Mouse (Mus musculus): ENCODE measurements around the gene Dvl3. TPM values are rescaled to one million over a fixed set of nuclear protein-coding genes. Genes with fewer than 3 reads are reported as not detected.
A peak's percentile ranks its signal among the peaks of the same experiment; 100 is the strongest.
"Not testable (repeated sequence)": the region's sequence is repeated elsewhere in the genome, so short reads cannot be mapped to it uniquely, and the experiment has no call there.

Dvl3 gene
- total and polyA plus RNA-seq, 2 experiments from 2014 or later = 11.4 to 36.9 TPM

DNA sequence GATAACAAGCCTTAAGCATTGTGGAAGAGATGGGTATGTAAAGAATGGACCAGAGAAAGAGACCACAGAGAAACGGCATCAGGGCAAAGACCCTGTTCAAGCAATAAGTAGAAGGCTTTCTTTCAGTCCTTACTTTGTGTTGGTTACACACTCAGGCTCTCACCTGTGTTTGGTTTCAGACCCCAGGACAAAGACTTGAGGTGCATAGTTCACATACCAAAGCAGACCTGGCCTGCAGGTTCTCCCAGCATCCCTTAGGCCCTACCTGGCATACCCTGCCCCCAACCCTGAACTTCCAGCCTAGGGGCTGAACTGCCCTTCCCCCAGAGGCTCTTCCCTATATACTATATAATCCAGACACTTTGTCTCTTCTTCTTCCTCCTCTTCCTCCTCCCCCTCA is 41.4 kb upstream of the Dvl3 start:
- DNase-seq (ENCODE audit: low spot score) (no peak), ATAC-seq (ENCODE audit: insufficient read depth, low read depth) (no peak)
- H3K4me3 ChIP-seq (ENCODE audit: low read depth, low read length) = no peak overlapping the region
- H3K4me2 ChIP-seq (ENCODE audit: low read depth, low read length) = no peak overlapping the region
- H3K36me3 ChIP-seq (replicated peaks; ENCODE audit: control insufficient read depth, insufficient read depth, low read length) = no peaks in the 10 kb centered on the region
- 100% methylated on average over 1 of the region's 1 CpGs for WGBS
- H3K9ac ChIP-seq (replicated peaks; ENCODE audit: low read depth, low read length) = no peak overlapping the region
- no peak for TF ChIP-seq EP300 (IDR thresholded peaks at IDR 0.05; ENCODE audit: low read depth)
- TF ChIP-seq CTCF (IDR thresholded peaks at IDR 0.05; ENCODE audit: low read depth) = no peak
- 0 out of 2 replicates have a peak, but pooled peaks cover 3% of the 10 kb centered on the region for H3K4me1 ChIP-seq (ENCODE audit: control insufficient read depth, insufficient read depth)
- H3K27me3 ChIP-seq (ENCODE audit: control insufficient read depth, insufficient read depth, low read length) = no peaks in the 10 kb centered on the region
- no peaks in the 10 kb centered on the region for H3K9me3 ChIP-seq (replicated peaks; ENCODE audit: control insufficient read depth, low read length)
- H3K27ac ChIP-seq (ENCODE audit: low read depth) = no peak overlapping the region

DNA sequence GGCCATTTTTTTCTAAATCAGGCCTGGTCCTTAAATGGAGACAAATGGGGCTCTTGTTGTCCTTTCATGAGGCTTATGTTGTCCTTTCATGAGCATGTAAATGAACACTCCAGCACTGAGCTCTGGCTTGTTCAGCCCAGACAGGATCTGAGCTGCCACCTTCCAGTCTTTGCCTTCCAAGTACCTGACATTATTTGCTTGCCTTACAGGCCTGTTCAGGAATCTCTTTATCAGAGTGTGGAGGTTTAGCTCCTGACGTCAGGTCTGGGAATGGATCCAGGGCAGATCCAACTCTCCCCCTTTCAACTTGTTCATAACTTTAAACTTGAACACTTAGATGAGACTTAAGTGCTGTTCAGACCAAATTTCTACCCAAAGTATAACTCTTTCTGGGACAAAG is 39.9 kb upstream of the Dvl3 start:
- WGBS = 8% methylated on average over 1 of the region's 1 CpGs
- Histone ChIP-seq H3K4me3 (ENCODE audit: low read depth, low read length) (no peak overlapping the region), H3K27me3 (ENCODE audit: control insufficient read depth, insufficient read depth, low read length) (no peaks in the 10 kb centered on the region), H3K9ac (replicated peaks; ENCODE audit: low read depth, low read length) (no peak overlapping the region), H3K27ac (ENCODE audit: low read depth) (peak overlapping the region; percentile 90), H3K4me2 (ENCODE audit: low read depth, low read length) (no peak overlapping the region), H3K9me3 (replicated peaks; ENCODE audit: control insufficient read depth, low read length) (no peaks in the 10 kb centered on the region), H3K36me3 (replicated peaks; ENCODE audit: control insufficient read depth, insufficient read depth, low read length) (no peaks in the 10 kb centered on the region), H3K4me1 (ENCODE audit: control insufficient read depth, insufficient read depth) (0 out of 2 replicates have a peak, but pooled peaks cover 3% of the 10 kb centered on the region)
- ATAC-seq (ENCODE audit: insufficient read depth, low read depth) (peak; percentile 95), DNase-seq (ENCODE audit: low spot score) (peak; percentile 81)
- TF ChIP-seq CTCF (IDR thresholded peaks at IDR 0.05; ENCODE audit: low read depth) = no peak
- TF ChIP-seq EP300 (IDR thresholded peaks at IDR 0.05; ENCODE audit: low read depth) = no peak; the same call in 1 of the 2 replicates

DNA sequence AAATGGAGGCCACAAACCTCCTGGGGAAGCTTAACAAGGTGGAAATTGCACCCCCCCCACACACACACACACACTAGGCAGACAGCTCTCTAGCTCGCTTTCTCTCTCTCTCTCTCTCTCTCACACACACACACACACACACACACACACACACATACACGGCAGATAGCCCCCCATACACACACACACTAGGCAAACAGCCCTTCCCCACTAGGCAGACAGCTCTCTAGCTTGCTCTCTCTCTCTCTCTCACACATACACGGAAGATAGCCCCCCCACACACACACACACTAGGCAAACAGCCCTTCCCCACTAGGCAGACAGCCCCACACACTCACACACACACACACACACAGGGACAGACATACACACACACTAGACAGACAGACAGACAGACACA is 39.5 kb upstream of the Dvl3 start:
- Histone ChIP-seq H3K27me3 (ENCODE audit: control insufficient read depth, insufficient read depth, low read length) (no peaks in the 10 kb centered on the region), H3K4me3 (ENCODE audit: low read depth, low read length) (no peak overlapping the region), H3K9ac (replicated peaks; ENCODE audit: low read depth, low read length) (no peak overlapping the region), H3K4me1 (ENCODE audit: control insufficient read depth, insufficient read depth) (0 out of 2 replicates have a peak, but pooled peaks cover 3% of the 10 kb centered on the region), H3K4me2 (ENCODE audit: low read depth, low read length) (no peak overlapping the region), H3K27ac (ENCODE audit: low read depth) (peak overlapping the region; percentile 90), H3K9me3 (replicated peaks; ENCODE audit: control insufficient read depth, low read length) (no peaks in the 10 kb centered on the region), H3K36me3 (replicated peaks; ENCODE audit: control insufficient read depth, insufficient read depth, low read length) (no peaks in the 10 kb centered on the region)
- WGBS = 18% methylated on average over 3 of the region's 3 CpGs
- TF ChIP-seq EP300 (IDR thresholded peaks at IDR 0.05; ENCODE audit: low read depth) (no peak), CTCF (IDR thresholded peaks at IDR 0.05; ENCODE audit: low read depth) (no peak)
- no peak for DNase-seq (ENCODE audit: low spot score)
- peak; percentile 65 for ATAC-seq (ENCODE audit: insufficient read depth, low read depth)

DNA sequence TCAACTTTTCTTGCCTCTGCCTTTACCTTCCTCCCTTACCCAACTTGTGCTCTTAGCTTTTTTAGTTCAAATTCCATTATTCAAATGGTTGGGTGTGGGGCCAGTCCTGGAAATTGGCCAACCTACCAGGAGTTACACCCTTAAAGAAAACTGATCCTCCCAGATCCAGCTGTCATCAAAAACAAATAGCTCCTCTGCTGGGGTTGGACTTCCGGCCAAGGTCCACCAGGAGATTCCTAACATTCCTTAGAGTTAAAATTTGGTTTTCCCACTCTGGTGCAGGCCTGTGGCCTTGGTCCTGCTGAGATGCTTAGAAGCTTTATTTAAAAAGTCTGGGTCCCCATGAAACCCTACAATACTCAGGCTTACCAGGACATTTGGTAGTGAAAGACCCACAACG is 38.3 kb upstream of the Dvl3 start:
- WGBS = 54% methylated on average over 2 of the region's 2 CpGs
- no peaks in the 10 kb centered on the region for H3K27me3 ChIP-seq (ENCODE audit: control insufficient read depth, insufficient read depth, low read length)
- H3K36me3 ChIP-seq (replicated peaks; ENCODE audit: control insufficient read depth, insufficient read depth, low read length) = no peaks in the 10 kb centered on the region
- no peak for TF ChIP-seq CTCF (IDR thresholded peaks at IDR 0.05; ENCODE audit: low read depth)
- no peak for TF ChIP-seq EP300 (IDR thresholded peaks at IDR 0.05; ENCODE audit: low read depth)
- no peak overlapping the region for H3K4me3 ChIP-seq (ENCODE audit: low read depth, low read length)
- no peak overlapping the region for H3K9ac ChIP-seq (replicated peaks; ENCODE audit: low read depth, low read length)
- H3K9me3 ChIP-seq (replicated peaks; ENCODE audit: control insufficient read depth, low read length) = no peaks in the 10 kb centered on the region
- DNase-seq (ENCODE audit: low spot score) = no peak
- no peak overlapping the region for H3K4me2 ChIP-seq (ENCODE audit: low read depth, low read length)
- H3K4me1 ChIP-seq (ENCODE audit: control insufficient read depth, insufficient read depth) = 0 out of 2 replicates have a peak, but pooled peaks cover 3% of the 10 kb centered on the region
- H3K27ac ChIP-seq (ENCODE audit: low read depth) = no peak overlapping the region
- no peak for ATAC-seq (ENCODE audit: insufficient read depth, low read depth)

DNA sequence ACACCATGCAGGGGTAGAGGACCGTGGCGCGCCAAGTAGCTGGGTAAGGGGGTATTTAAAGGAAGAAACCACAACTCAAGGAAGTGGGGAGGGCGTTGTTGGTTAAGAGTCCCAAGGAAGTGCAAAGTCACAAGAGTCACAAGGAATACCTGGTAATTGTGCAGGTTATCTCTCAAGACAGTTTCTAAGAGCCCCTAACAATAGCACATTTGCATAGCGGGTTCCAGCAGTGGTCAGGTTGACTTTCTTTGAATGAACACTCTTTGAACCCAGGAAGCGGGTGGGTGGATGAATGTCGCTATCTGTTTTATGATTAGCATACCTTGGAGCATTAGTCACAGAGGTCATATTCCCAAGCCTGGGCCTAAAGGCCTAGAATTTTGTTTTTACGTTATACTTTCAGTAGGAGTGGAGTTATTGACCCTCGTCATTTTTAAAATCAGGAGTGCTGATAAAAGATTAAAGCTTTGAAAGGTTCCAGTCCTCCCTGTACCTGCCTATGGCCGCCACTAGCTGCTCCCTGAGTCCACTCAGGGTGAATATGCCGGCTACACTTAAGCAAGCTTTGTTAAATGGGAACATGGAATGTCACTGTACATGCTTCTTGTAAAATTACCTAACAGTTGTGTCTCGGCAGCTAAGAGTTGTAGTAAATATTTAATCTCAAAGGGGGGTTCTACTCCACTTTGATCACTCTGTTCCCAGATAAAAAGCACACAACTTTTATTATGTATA is 37.6 kb upstream of the Dvl3 start:
- H3K36me3 ChIP-seq (replicated peaks; ENCODE audit: control insufficient read depth, insufficient read depth, low read length); H3K27me3 ChIP-seq (ENCODE audit: control insufficient read depth, insufficient read depth, low read length); H3K4me2 ChIP-seq (ENCODE audit: low read depth, low read length); H3K9me3 ChIP-seq (replicated peaks; ENCODE audit: control insufficient read depth, low read length); H3K4me3 ChIP-seq (ENCODE audit: low read depth, low read length); H3K4me1 ChIP-seq (ENCODE audit: control insufficient read depth, insufficient read depth); DNase-seq (ENCODE audit: low spot score); H3K27ac ChIP-seq (ENCODE audit: low read depth); ATAC-seq (ENCODE audit: insufficient read depth, low read depth); H3K9ac ChIP-seq (replicated peaks; ENCODE audit: low read depth, low read length): not testable (repeated sequence)
- WGBS = 90% methylated on average over 12 of the region's 12 CpGs

DNA sequence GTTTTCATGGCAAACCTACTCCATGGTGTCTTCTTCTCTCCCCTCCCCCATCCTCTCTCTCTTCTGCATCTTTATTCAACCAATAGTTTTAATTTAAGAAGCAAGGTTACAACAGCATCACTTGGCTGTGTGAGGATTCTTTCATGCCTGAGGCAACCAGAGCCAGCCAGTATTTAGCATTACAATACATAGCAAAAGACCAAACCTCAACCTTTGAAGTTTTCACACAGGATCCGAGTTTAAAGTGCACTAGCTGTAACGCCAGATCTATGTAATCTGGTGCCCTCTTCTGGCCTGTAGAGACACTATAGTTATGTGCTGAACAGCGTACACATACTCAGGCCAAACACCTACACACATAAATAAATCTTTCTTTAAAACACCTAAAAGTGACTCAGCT is 36.7 kb upstream of the Dvl3 start:
- H3K36me3 ChIP-seq (replicated peaks; ENCODE audit: control insufficient read depth, insufficient read depth, low read length) = no peaks in the 10 kb centered on the region
- no peak overlapping the region for H3K4me3 ChIP-seq (ENCODE audit: low read depth, low read length)
- 43% methylated on average over 3 of the region's 3 CpGs for WGBS

More for the DNA sequence above, 36.7 kb upstream of the Dvl3 start:
- Histone ChIP-seq H3K4me1 (ENCODE audit: control insufficient read depth, insufficient read depth) (0 out of 2 replicates have a peak, but pooled peaks cover 3% of the 10 kb centered on the region), H3K27me3 (ENCODE audit: control insufficient read depth, insufficient read depth, low read length) (no peaks in the 10 kb centered on the region), H3K9ac (replicated peaks; ENCODE audit: low read depth, low read length) (no peak overlapping the region), H3K4me2 (ENCODE audit: low read depth, low read length) (no peak overlapping the region), H3K9me3 (replicated peaks; ENCODE audit: control insufficient read depth, low read length) (no peaks in the 10 kb centered on the region), H3K27ac (ENCODE audit: low read depth) (no peak overlapping the region)
- peak; percentile 28 for DNase-seq (ENCODE audit: low spot score)
- ATAC-seq (ENCODE audit: insufficient read depth, low read depth) = no peak
- TF ChIP-seq CTCF (IDR thresholded peaks at IDR 0.05; ENCODE audit: low read depth) (peak; percentile 53), EP300 (IDR thresholded peaks at IDR 0.05; ENCODE audit: low read depth) (no peak)
